8 mouse cellular contexts compared by ENCODE assay signal in the genomic region with DNA sequence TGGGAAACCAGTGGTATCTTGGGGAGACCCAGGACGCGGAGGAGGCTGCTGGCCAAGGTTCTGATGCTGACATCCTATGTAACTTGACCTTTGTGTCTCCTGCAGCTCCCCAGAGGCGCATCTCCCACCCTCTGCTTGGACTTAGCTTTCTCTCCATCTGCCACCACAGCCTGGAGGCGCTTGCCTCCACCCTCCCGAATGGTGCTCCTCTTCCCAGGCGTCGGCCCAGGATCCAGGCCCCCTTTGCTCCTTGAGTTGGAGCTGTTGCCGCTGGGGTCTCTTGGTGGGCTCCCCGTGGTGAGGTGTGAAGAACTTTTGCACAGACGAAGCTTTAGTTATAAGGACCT. TPM values are rescaled to one million over a fixed set of nuclear protein-coding genes. Genes with fewer than 3 reads are reported as not detected.
DNase-seq lines count a peak whose midpoint lies in the region; ATAC-seq and TF ChIP-seq lines count a peak whose summit lies in the region.

No protein-coding gene starts in this region.

- no peak overlapping the region; the same call in 1 of the 2 replicates for H3K27ac ChIP-seq in testis, adult 2 months (ENCODE audit: control insufficient read depth, insufficient read depth, low read depth, low read length)
- H3K27ac ChIP-seq in limb, embryonic 15.5 days = peak overlapping the region; percentile 88

- DNase-seq in embryo, embryonic 10 days (ENCODE audit: low spot score) = peak; percentile 27
- no peak for DNase-seq in embryo, embryonic 11 days
- no peak for DNase-seq in testis, postnatal 14 days (ENCODE audit: low spot score)
- DNase-seq in testis, postnatal 10 days (ENCODE audit: low spot score) = peak; percentile 57
- no peak for DNase-seq in c-Kit-positive CD71-positive TER-119-positive erythroid progenitor cells, embryonic 14.5 days (ENCODE audit: low spot score)
- no peak for DNase-seq in layer of hippocampus, adult 18-20 months (ENCODE audit: low spot score in 2 of 2)

- no peak for TF ChIP-seq CTCF in testis, adult 2 months (IDR thresholded peaks at IDR 0.05; ENCODE audit: control insufficient read depth, insufficient read depth, insufficient replicate concordance, low read depth, low read length)

- peak overlapping the region; percentile 87 for H3K4me2 ChIP-seq in limb, embryonic 15.5 days

- peak overlapping the region; percentile 94 for H3K4me3 ChIP-seq in testis, adult 2 months (ENCODE audit: control insufficient read depth, low read depth, low read length)
- H3K4me3 ChIP-seq in limb, embryonic 15.5 days = peak overlapping the region; percentile 84

- peaks cover 18% of the 10 kb centered on the region for H3K4me1 ChIP-seq in testis, adult 2 months (ENCODE audit: control insufficient read depth, insufficient read depth, low read length)
- peaks cover 25% of the 10 kb centered on the region for H3K4me1 ChIP-seq in limb, embryonic 15.5 days

- H3K36me3 ChIP-seq in testis, adult 2 months (ENCODE audit: control insufficient read depth, insufficient read depth, low read length) = no peaks in the 10 kb centered on the region; the same call in 1 of the 2 replicates
- peaks cover 38% of the 10 kb centered on the region for H3K36me3 ChIP-seq in limb, embryonic 15.5 days

- WGBS in limb, embryonic 15.5 days = 13% methylated on average over 10 of the region's 10 CpGs

- H3K27me3 ChIP-seq in testis, adult 2 months (ENCODE audit: control insufficient read depth, insufficient read depth, low read length) = no peaks in the 10 kb centered on the region
- H3K27me3 ChIP-seq in limb, embryonic 15.5 days = no peaks in the 10 kb centered on the region

- 0 out of 2 replicates have a peak, but pooled peaks have one; percentile 8 for ATAC-seq in limb, embryonic 15.5 days (ENCODE audit: insufficient number of reproducible peaks, low FRiP score, low TSS enrichment, low read depth)

- H3K9me3 ChIP-seq in limb, embryonic 15.5 days = no peaks in the 10 kb centered on the region

- H3K9ac ChIP-seq in limb, embryonic 15.5 days = peak overlapping the region; percentile 66

- no peak for TF ChIP-seq POLR2A in testis, adult 2 months (IDR thresholded peaks at IDR 0.05; ENCODE audit: control insufficient read depth, low read depth, low read length)

RNA-seq across cellular contexts. Expression of a gene that starts 0.6 kb away (rescaled TPM):
- 8.6 and 9.5 TPM in 2 replicates for polyA plus RNA-seq in testis, adult 2 months (2012; rRNA removed)
- polyA plus RNA-seq in limb, embryonic 15.5 days (2015; fragmentation: Nextera tagmentation; extraction: Ambion mirVana) = 36.8 and 39.9 TPM in 2 replicates
- 10 to 100 TPM; 48.9 to 55.4 TPM for total RNA-seq in layer of hippocampus, adult 18-20 months (2021)

RNA-seq across cellular contexts. Expression of a gene that starts 1.0 kb away (rescaled TPM):
- polyA plus RNA-seq in testis, adult 2 months (2012; rRNA removed) = 43.7 and 48.9 TPM in 2 replicates
- polyA plus RNA-seq in limb, embryonic 15.5 days (2015; fragmentation: Nextera tagmentation; extraction: Ambion mirVana) = 42.3 and 43.2 TPM in 2 replicates
- total RNA-seq in layer of hippocampus, adult 18-20 months (2021) = 10 to 100 TPM; 43.4 to 43.5 TPM

RNA-seq across cellular contexts. Expression of a gene that starts 24.3 kb away (rescaled TPM):
- polyA plus RNA-seq in testis, adult 2 months (2012; rRNA removed) = 11.2 and 14.0 TPM in 2 replicates
- polyA plus RNA-seq in limb, embryonic 15.5 days (2015; fragmentation: Nextera tagmentation; extraction: Ambion mirVana) = 33.3 and 36.4 TPM in 2 replicates
- total RNA-seq in layer of hippocampus, adult 18-20 months (2021) = 10 to 100 TPM; 24.4 to 25.9 TPM

RNA-seq across cellular contexts. Expression of a gene that starts 47.7 kb away (rescaled TPM):
- polyA plus RNA-seq in testis, adult 2 months (2012; rRNA removed) = 4.0 and 4.3 TPM in 2 replicates
- 0.21 TPM in 1 of 2 replicates, not detected in the other for polyA plus RNA-seq in limb, embryonic 15.5 days (2015; fragmentation: Nextera tagmentation; extraction: Ambion mirVana)
- not detected for total RNA-seq in layer of hippocampus, adult 18-20 months (2021)

RNA-seq across cellular contexts. Expression of a gene that starts 56.5 kb away (rescaled TPM):
- polyA plus RNA-seq in testis, adult 2 months (2012; rRNA removed) = 0.13 and 0.75 TPM in 2 replicates
- polyA plus RNA-seq in limb, embryonic 15.5 days (2015; fragmentation: Nextera tagmentation; extraction: Ambion mirVana) = 2.5 and 2.8 TPM in 2 replicates
- total RNA-seq in layer of hippocampus, adult 18-20 months (2021) = not detected

Comparison
In these comparisons a context has a peak if more than half of its experiments do, and no peak if none do; other contexts are left out.
1. DNase-seq: peak in embryo, embryonic 10 days (single experiment) and testis, postnatal 10 days (single experiment); none in embryo, embryonic 11 days (single experiment), testis, postnatal 14 days (single experiment), c-Kit-positive CD71-positive TER-119-positive erythroid progenitor cells, embryonic 14.5 days (single experiment) and layer of hippocampus, adult 18-20 months (0 of 2).